Comparison of ENCODE assay signal across 37 mouse cellular contexts in the genomic region with DNA sequence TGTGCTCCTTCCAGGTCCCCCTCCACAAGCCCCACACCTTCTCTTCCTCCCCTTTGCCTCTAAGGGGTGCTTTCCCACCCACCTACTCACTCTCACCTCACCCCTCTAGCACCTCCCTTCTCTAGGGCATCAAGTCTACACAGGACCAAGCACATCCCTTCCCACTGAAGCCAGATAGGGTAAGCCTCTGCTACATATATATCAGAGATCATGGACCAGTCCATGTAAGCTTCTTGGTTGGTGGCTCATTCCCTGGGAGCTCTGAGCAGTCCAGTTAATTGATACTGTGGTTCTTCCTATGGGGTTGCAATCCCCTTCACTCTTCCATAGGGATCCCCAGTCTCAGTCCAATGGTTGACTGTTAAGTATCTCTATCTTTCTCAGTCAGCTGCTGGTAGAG. TPM values are rescaled to one million over a fixed set of nuclear protein-coding genes. Genes with fewer than 3 reads are reported as not detected.
"Had no signal": no experiment of that assay in that cellular context is flagged by ENCODE, and none has a peak within 500 bp of the region (broad histone marks: within the 10 kb centered on the region; RNA-seq: fewer than 3 reads in every experiment).

No protein-coding gene starts in this region.

- H3K4me3 ChIP-seq: limb, embryonic 10.5 days; limb, embryonic 12.5 days; limb, embryonic 13.5 days; limb, embryonic 15.5 days; liver, embryonic 12.5 days; liver, embryonic 13.5 days; liver, embryonic 15.5 days; lung, embryonic 15.5 days; megakaryocyte, embryonic 14.5 days; midbrain, embryonic 10.5 days; midbrain, embryonic 12.5 days; midbrain, embryonic 13.5 days; midbrain, embryonic 15.5 days; myocyte; neural tube, embryonic 12.5 days had no signal

- H3K27ac ChIP-seq: limb, embryonic 10.5 days; limb, embryonic 12.5 days; limb, embryonic 13.5 days; limb, embryonic 15.5 days; liver, embryonic 12.5 days; liver, embryonic 13.5 days; liver, embryonic 14.5 days; liver, embryonic 15.5 days; lung, embryonic 15.5 days; macrophage; midbrain, embryonic 10.5 days; midbrain, embryonic 12.5 days; midbrain, embryonic 13.5 days; midbrain, embryonic 15.5 days; neural tube, embryonic 12.5 days had no signal

- H3K4me2 ChIP-seq: limb, embryonic 12.5 days; limb, embryonic 13.5 days; limb, embryonic 15.5 days; liver, embryonic 11.5 days; liver, embryonic 12.5 days; liver, embryonic 13.5 days; liver, embryonic 15.5 days; lung, embryonic 14.5 days; lung, embryonic 15.5 days; midbrain, embryonic 12.5 days; midbrain, embryonic 13.5 days; midbrain, embryonic 15.5 days; neural tube, embryonic 12.5 days had no signal

- H3K9me3 ChIP-seq: limb, embryonic 10.5 days; limb, embryonic 12.5 days; limb, embryonic 13.5 days; limb, embryonic 15.5 days; liver, embryonic 12.5 days; liver, embryonic 13.5 days; liver, embryonic 15.5 days; lung, embryonic 15.5 days; megakaryocyte, embryonic 14.5 days; midbrain, embryonic 10.5 days; midbrain, embryonic 12.5 days; midbrain, embryonic 13.5 days; midbrain, embryonic 15.5 days; neural tube, embryonic 12.5 days had no signal

- ATAC-seq: liver, embryonic 12.5 days; liver, postnatal 0 days; lung, postnatal 0 days; midbrain, embryonic 13.5 days; midbrain, embryonic 15.5 days; midbrain, embryonic 16.5 days had no signal

- DNase-seq: left cerebral cortex, postnatal 4 days; liver; liver, embryonic 13.5 days; liver, postnatal 0 days; lung, adult 18-20 months; lung, adult 2 months; lung, embryonic 14.5 days; lung, postnatal 10 days; lung, postnatal 14 days; lung, postnatal 36 days; lung, postnatal 4 days; midbrain, embryonic 14.5 days had no signal

- H3K9ac ChIP-seq: limb, embryonic 12.5 days; limb, embryonic 13.5 days; limb, embryonic 15.5 days; liver, embryonic 12.5 days; liver, embryonic 13.5 days; liver, embryonic 14.5 days; liver, embryonic 15.5 days; liver, postnatal 0 days; lung, embryonic 14.5 days; lung, embryonic 15.5 days; midbrain, embryonic 12.5 days; midbrain, embryonic 13.5 days; midbrain, embryonic 15.5 days; neural tube, embryonic 12.5 days had no signal

- H3K36me3 ChIP-seq: limb, embryonic 10.5 days; limb, embryonic 12.5 days; limb, embryonic 13.5 days; limb, embryonic 15.5 days; liver, embryonic 12.5 days; liver, embryonic 13.5 days; liver, embryonic 15.5 days; lung, embryonic 15.5 days; midbrain, embryonic 10.5 days; midbrain, embryonic 12.5 days; midbrain, embryonic 13.5 days; midbrain, embryonic 15.5 days; neural tube, embryonic 12.5 days had no signal

- H3K27me3 ChIP-seq: limb, embryonic 12.5 days; limb, embryonic 13.5 days; limb, embryonic 15.5 days; liver, embryonic 12.5 days; liver, embryonic 13.5 days; liver, embryonic 15.5 days; lung, embryonic 15.5 days; megakaryocyte, embryonic 14.5 days; midbrain, embryonic 12.5 days; midbrain, embryonic 13.5 days; midbrain, embryonic 15.5 days; neural tube, embryonic 12.5 days had no signal

- H3K4me1 ChIP-seq: limb, embryonic 10.5 days; limb, embryonic 12.5 days; limb, embryonic 13.5 days; limb, embryonic 15.5 days; liver, embryonic 12.5 days; liver, embryonic 13.5 days; liver, embryonic 15.5 days; lung, embryonic 15.5 days; megakaryocyte, embryonic 14.5 days; midbrain, embryonic 10.5 days; midbrain, embryonic 12.5 days; midbrain, embryonic 13.5 days; midbrain, embryonic 15.5 days; neural tube, embryonic 12.5 days had no signal

RNA-seq across cellular contexts. Expression of gene Tmem196, which starts 24.4 kb away (rescaled TPM):
- total RNA-seq: liver, adult 2 months; megakaryocyte progenitor cell, adult 5-6 weeks; megakaryocyte, adult 5-6 weeks; megakaryocyte-erythroid progenitor cell, adult 5-6 weeks; monocyte, adult 5-6 weeks had no signal
- polyA plus RNA-seq: liver, adult 2 months; liver, embryonic 12.5 days; liver, embryonic 13.5 days; liver, embryonic 14.5 days; liver, embryonic 15.5 days; liver, embryonic 16.5 days; liver, postnatal 0 days; macrophage had no signal
